Mouse (Mus musculus): ENCODE measurements at regions not wholly inside any gene's neighbourhood (a gene's known extent, or its start where the extent isn't known, plus 50 kb on each side); places are given as distances from the start of the nearest gene placed in this dataset.

- TF ChIP-seq CTCF (IDR thresholded peaks at IDR 0.05) (no peak), EP300 (IDR thresholded peaks at IDR 0.05) (no peak)
Measured at GRCm38 (mm10) chr14:36414180-36414579, 319.5 kb downstream of the 4930474N05Rik start.

Data from lung, postnatal 0 days (tissue).